Mouse (Mus musculus) kidney, postnatal 0 days (tissue): ENCODE results near the gene Dnajc11. TPM values are rescaled to one million over a fixed set of nuclear protein-coding genes. Genes with fewer than 3 reads are reported as not detected.

ENCODE experiments used
- ATAC-seq: fragments of 200-750 bp; cut with Nextera tagmentation; replicated peaks from 2 replicates; pipeline ENCODE4 v1.8.0; 2017; ENCODE audit warnings: low read depth, moderate number of reproducible peaks, moderate TSS enrichment, moderate library complexity; ENCODE audit not compliant: low FRiP score
- DNase-seq: peaks from one replicate; pipeline ENCODE4 v3.0.0-alpha.2; 2016; ENCODE audit warnings: low spot score
- H3K27ac ChIP-seq: fragments of 300-500 bp; sonication (generic); 2 replicates; pipeline ENCODE4 v1.5.1; 2014; ENCODE audit warnings: mild to moderate bottlenecking
- H3K27me3 ChIP-seq: fragments of 300-500 bp; sonication (generic); 2 replicates; pipeline ENCODE4 v1.6.1; 2014; ENCODE audit warnings: low read length, mixed read lengths; ENCODE audit not compliant: insufficient read depth
- H3K36me3 ChIP-seq: fragments of 300-500 bp; sonication (generic); 2 replicates; pipeline ENCODE4 v1.6.1; 2014; ENCODE audit warnings: low read length, mixed read lengths; ENCODE audit not compliant: insufficient read depth
- H3K4me1 ChIP-seq: fragments of 300-500 bp; sonication (generic); replicated peaks from 2 replicates; pipeline ENCODE4 v1.6.1; 2014; ENCODE audit warnings: antibody characterized with exemption, low read length, mixed read lengths; ENCODE audit not compliant: insufficient read depth
- H3K4me2 ChIP-seq: fragments of 300-500 bp; sonication (generic); 2 replicates; pipeline ENCODE4 v1.6.1; 2014; ENCODE audit warnings: mild to moderate bottlenecking, low read length, moderate library complexity, mixed read lengths
- H3K4me3 ChIP-seq: fragments of 300-500 bp; sonication (generic); replicated peaks from 2 replicates; pipeline ENCODE4 v1.5.1; 2014; ENCODE audit warnings: low read depth, low read length
- H3K9ac ChIP-seq: fragments of 300-500 bp; sonication (generic); 2 replicates; pipeline ENCODE4 v1.6.1; 2014; ENCODE audit warnings: low read depth, low read length
- H3K9me3 ChIP-seq: fragments of 300-500 bp; sonication (generic); replicated peaks from 2 replicates; pipeline ENCODE4 v1.6.1; 2016; ENCODE audit warnings: low read length, inconsistent platforms, mixed read lengths
- CTCF ChIP-seq: IDR thresholded peaks from 2 replicates; pipeline ENCODE4 v1.5.1; 2016; ENCODE audit warnings: antibody characterized with exemption, low read depth, mild to moderate bottlenecking, moderate library complexity
- WGBS: fragments of 180-500 bp; shearing (Covaris S2); extraction: QIAGEN DNeasy Blood & Tissue Kit; methylation state at CpG from one replicate; pipeline ENCODE4 v1.1.7; 2014; 5-methylcytosine and 5-hydroxymethylcytosine counted together
- polyA plus RNA-seq: library from polyadenylated mRNA; unstranded; fragments of >200 nt; fragmentation: Nextera tagmentation; extraction: Ambion mirVana; gene quantifications from 2 replicates; pipeline ENCODE4 v1.2.1, GENCODE M21; 2015

Dnajc11 gene
- polyA plus RNA-seq, 1 experiment from 2014 or later: 48.4 TPM

- Histone ChIP-seq H3K9ac (no peak overlapping the region), H3K4me1 (0 out of 2 replicates have a peak, but pooled peaks cover 3% of the 10 kb centered on the region), H3K27ac (no peak overlapping the region), H3K27me3 (no peaks in the 10 kb centered on the region), H3K9me3 (no peaks in the 10 kb centered on the region), H3K4me2 (no peak overlapping the region), H3K4me3 (no peak overlapping the region), H3K36me3 (no peaks in the 10 kb centered on the region)
- DNase-seq (no peak), ATAC-seq (no peak)
- WGBS: 83% methylated on average over 4 of the region's 4 CpGs
- no peak for TF ChIP-seq CTCF
These were observed 27.9 kb upstream of the Dnajc11 start for GRCm38 (mm10) chr4:151905621-151906020.

- no peak for TF ChIP-seq CTCF
- WGBS: 59% methylated on average over 26 of the region's 26 CpGs
- Histone ChIP-seq H3K4me2 (no peak overlapping the region), H3K4me3 (no peak overlapping the region), H3K4me1 (0 out of 2 replicates have a peak, but pooled peaks cover 2% of the 10 kb centered on the region), H3K27me3 (no peaks in the 10 kb centered on the region), H3K36me3 (no peaks in the 10 kb centered on the region), H3K27ac (no peak overlapping the region), H3K9ac (no peak overlapping the region), H3K9me3 (no peaks in the 10 kb centered on the region)
- no peak for ATAC-seq
- no peak for DNase-seq
These were observed 25.7 kb upstream of the Dnajc11 start for GRCm38 (mm10) chr4:151907577-151908343.

GRCm38 (mm10) chr4:151908809-151909208 lies 24.7 kb upstream of the Dnajc11 start:
- Histone ChIP-seq H3K9ac (no peak overlapping the region), H3K4me3 (no peak overlapping the region), H3K9me3 (no peaks in the 10 kb centered on the region), H3K36me3 (no peaks in the 10 kb centered on the region), H3K27me3 (no peaks in the 10 kb centered on the region), H3K4me2 (no peak overlapping the region), H3K27ac (no peak overlapping the region), H3K4me1 (no peaks in the 10 kb centered on the region)
- ATAC-seq: no peak
- no peak for TF ChIP-seq CTCF
- no peak for DNase-seq
- WGBS: 64% methylated on average over 8 of the region's 8 CpGs

GRCm38 (mm10) chr4:151916271-151916670 lies 17.2 kb upstream of the Dnajc11 start:
- no peak for TF ChIP-seq CTCF
- H3K4me2 ChIP-seq: no peak overlapping the region
- no peak for ATAC-seq
- H3K27me3 ChIP-seq: no peaks in the 10 kb centered on the region
- H3K27ac ChIP-seq: no peak overlapping the region
- 89% methylated on average over 11 of the region's 11 CpGs for WGBS
- H3K36me3 ChIP-seq: no peaks in the 10 kb centered on the region
- DNase-seq: no peak
- no peaks in the 10 kb centered on the region for H3K9me3 ChIP-seq
- H3K9ac ChIP-seq: no peak overlapping the region
- H3K4me1 ChIP-seq: no peaks in the 10 kb centered on the region
- no peak overlapping the region for H3K4me3 ChIP-seq

- 64% methylated on average over 20 of the region's 20 CpGs for WGBS
- ATAC-seq: no peak
- no peak overlapping the region for H3K9ac ChIP-seq
These were observed 14.2 kb upstream of the Dnajc11 start for GRCm38 (mm10) chr4:151919135-151919840.

GRCm38 (mm10) chr4:151919900-151920643 lies 13.4 kb upstream of the Dnajc11 start:
- no peaks in the 10 kb centered on the region for H3K36me3 ChIP-seq
- no peak overlapping the region for H3K9ac ChIP-seq
- H3K4me3 ChIP-seq: no peak overlapping the region
- peak; percentile 80 for TF ChIP-seq CTCF
- no peak overlapping the region for H3K27ac ChIP-seq
- DNase-seq (peak; percentile 79), ATAC-seq (no peak)
- H3K9me3 ChIP-seq: no peaks in the 10 kb centered on the region
- H3K4me2 ChIP-seq: no peak overlapping the region
- H3K27me3 ChIP-seq: no peaks in the 10 kb centered on the region
- WGBS: 23% methylated on average over 16 of the region's 16 CpGs
- H3K4me1 ChIP-seq: no peaks in the 10 kb centered on the region

More at GRCm38 (mm10) chr4:151919135-151919840, 14.2 kb upstream of the Dnajc11 start:
- Histone ChIP-seq H3K27me3 (no peaks in the 10 kb centered on the region), H3K4me3 (no peak overlapping the region), H3K36me3 (no peaks in the 10 kb centered on the region), H3K9me3 (no peaks in the 10 kb centered on the region), H3K27ac (no peak overlapping the region), H3K4me2 (no peak overlapping the region), H3K4me1 (no peaks in the 10 kb centered on the region)
- no peak for DNase-seq
- TF ChIP-seq CTCF: no peak
